Mouse (Mus musculus) MEL (cell line): ENCODE measurements around the gene Shisa8. TPM values are rescaled to one million over a fixed set of nuclear protein-coding genes. Genes with fewer than 3 reads are reported as not detected.

Source experiments
- DNase-seq: peaks from one replicate; pipeline ENCODE4 v3.0.0; 2011; ENCODE audit warnings: low read depth, low spot score
- H3K27ac ChIP-seq: 2 replicates; pipeline ENCODE4 v1.5.1; 2012; ENCODE audit warnings: low read depth, mild to moderate bottlenecking, control low read depth, low read length, moderate library complexity; ENCODE audit not compliant: control insufficient read depth
- H3K27me3 ChIP-seq, 2 experiments: fragments of 150-350 bp in 1 of 2; sonication (generic) in 1 of 2; 2 replicates each; pipeline ENCODE4 v1.6.1; 2012; ENCODE audit warnings: low read length in 2 of 2, mild to moderate bottlenecking in 2 of 2, improper control_type of control experiment in 1 of 2, moderate library complexity in 1 of 2; ENCODE audit not compliant: insufficient read depth in 2 of 2, control insufficient read depth in 1 of 2
- H3K36me3 ChIP-seq, 2 experiments: 2 replicates each; pipeline ENCODE4 v1.6.1; 2012 to 2014; ENCODE audit warnings: low read length in 2 of 2, improper control_type of control experiment in 1 of 2, inconsistent platforms in 1 of 2, mild to moderate bottlenecking in 1 of 2; ENCODE audit not compliant: insufficient read depth in 2 of 2, control insufficient read depth in 1 of 2
- H3K4me1 ChIP-seq, 2 experiments: fragments of 150-350 bp in 1 of 2; sonication (generic) in 1 of 2; 2 replicates each; pipeline ENCODE4 v1.6.1; 2012; ENCODE audit warnings: low read length in 2 of 2, improper control_type of control experiment in 1 of 2, mild to moderate bottlenecking in 1 of 2; ENCODE audit not compliant: insufficient read depth in 2 of 2, control insufficient read depth in 1 of 2
- H3K4me3 ChIP-seq, 2 experiments: fragments of 150-350 bp in 1 of 2; sonication (generic) in 1 of 2; 2 replicates each; pipeline ENCODE4 v1.5.1; 2012; ENCODE audit warnings: low read depth in 2 of 2, low read length in 2 of 2, mild to moderate bottlenecking in 2 of 2, moderate library complexity in 2 of 2, control low read depth in 1 of 2, improper control_type of control experiment in 1 of 2; ENCODE audit not compliant: control insufficient read depth in 1 of 2, insufficient read depth in 1 of 2
- H3K79me2 ChIP-seq: 2 replicates; pipeline ENCODE4 v1.6.1; 2012; ENCODE audit warnings: mild to moderate bottlenecking, low read length, moderate library complexity; ENCODE audit not compliant: control insufficient read depth, poor library complexity, insufficient read depth
- H3K9ac ChIP-seq: 2 replicates; pipeline ENCODE4 v1.6.1; 2012; ENCODE audit warnings: low read depth, mild to moderate bottlenecking, control low read depth, low read length, moderate library complexity; ENCODE audit not compliant: control insufficient read depth, poor library complexity, severe bottlenecking
- H3K9me3 ChIP-seq: fragments of 150-350 bp; sonication (generic); replicated peaks from 2 replicates; pipeline ENCODE4 v1.6.1; 2012; ENCODE audit warnings: mild to moderate bottlenecking, low read length, improper control_type of control experiment, moderate library complexity; ENCODE audit not compliant: insufficient read depth
- BHLHE40 ChIP-seq: IDR thresholded peaks from 2 replicates; pipeline ENCODE4 v1.6.1; 2012; ENCODE audit warnings: low read depth, mild to moderate bottlenecking, inconsistent platforms, low read length, improper control_type of control experiment, borderline replicate concordance
- ELF1 ChIP-seq: IDR thresholded peaks from 2 replicates; pipeline ENCODE4 v1.6.1; 2014; ENCODE audit warnings: low read depth, mild to moderate bottlenecking, inconsistent platforms, low read length, improper control_type of control experiment, moderate library complexity
- EP300 ChIP-seq, 2 experiments: IDR thresholded peaks; 2 replicates each; pipeline ENCODE4 v1.6.1; 2011; ENCODE audit warnings: improper control_type of control experiment in 2 of 2, low read length in 2 of 2, low read depth in 1 of 2, mild to moderate bottlenecking in 1 of 2
- JUND ChIP-seq: IDR thresholded peaks from 2 replicates; pipeline ENCODE4 v1.6.1; 2011; ENCODE audit warnings: low read depth, mild to moderate bottlenecking, improper control_type of control experiment, low read length
- KAT2A ChIP-seq: conservative IDR thresholded peaks from 2 replicates; pipeline ENCODE4 v1.6.1; 2012; ENCODE audit warnings: low read depth, low read length, improper control_type of control experiment, inconsistent platforms
- MAFK ChIP-seq: IDR thresholded peaks from 2 replicates; pipeline ENCODE4 v1.6.1; 2011; ENCODE audit warnings: low read depth, mild to moderate bottlenecking, low read length, improper control_type of control experiment, borderline replicate concordance
- MEF2A ChIP-seq: IDR thresholded peaks from 2 replicates; pipeline ENCODE4 v1.6.1; 2014; ENCODE audit warnings: low read depth, mild to moderate bottlenecking, inconsistent platforms, low read length, improper control_type of control experiment; ENCODE audit not compliant: poor library complexity, insufficient replicate concordance, severe bottlenecking; ENCODE audit errors: extremely low read depth
- MYB ChIP-seq: IDR thresholded peaks from 2 replicates; pipeline ENCODE4 v1.6.1; 2011; ENCODE audit warnings: mild to moderate bottlenecking, low read depth, low read length, improper control_type of control experiment
- NELFE ChIP-seq: IDR thresholded peaks from 2 replicates; pipeline ENCODE4 v1.6.1; 2011; ENCODE audit warnings: low read depth, low read length, improper control_type of control experiment
- POLR2AphosphoS2 ChIP-seq: IDR thresholded peaks from 2 replicates; pipeline ENCODE4 v1.6.1; 2011; ENCODE audit warnings: low read length, improper control_type of control experiment
- RAD21 ChIP-seq: IDR thresholded peaks from 2 replicates; pipeline ENCODE4 v1.6.1; 2011; ENCODE audit warnings: mild to moderate bottlenecking, low read depth, low read length, improper control_type of control experiment
- RCOR1 ChIP-seq: IDR thresholded peaks from 2 replicates; pipeline ENCODE4 v1.6.1; 2012; ENCODE audit warnings: low read depth, mild to moderate bottlenecking, inconsistent platforms, low read length, improper control_type of control experiment
- SIN3A ChIP-seq: IDR thresholded peaks from 2 replicates; pipeline ENCODE4 v1.6.1; 2012; ENCODE audit warnings: low read length, improper control_type of control experiment, inconsistent platforms
- SMC3 ChIP-seq: IDR thresholded peaks from 2 replicates; pipeline ENCODE4 v1.6.1; 2011; ENCODE audit warnings: low read depth, low read length, improper control_type of control experiment
- TAL1 ChIP-seq: IDR thresholded peaks from 2 replicates; pipeline ENCODE4 v1.6.1; 2012; ENCODE audit warnings: mild to moderate bottlenecking, inconsistent platforms, low read length, moderate library complexity, mixed read lengths
- TBP ChIP-seq: IDR thresholded peaks from 2 replicates; pipeline ENCODE4 v1.8.0; 2011; ENCODE audit warnings: low read depth, low read length, improper control_type of control experiment
- TCF12 ChIP-seq: IDR thresholded peaks from 2 replicates; pipeline ENCODE4 v1.6.1; 2014; ENCODE audit warnings: low read depth, mild to moderate bottlenecking, inconsistent platforms, low read length, improper control_type of control experiment, moderate library complexity
- UBTF ChIP-seq: IDR thresholded peaks from 2 replicates; pipeline ENCODE4 v1.6.1; 2012; ENCODE audit warnings: low read depth, mild to moderate bottlenecking, inconsistent platforms, low read length, improper control_type of control experiment, moderate library complexity, borderline replicate concordance; ENCODE audit not compliant: insufficient read depth
- USF1 ChIP-seq: IDR thresholded peaks from 2 replicates; pipeline ENCODE4 v1.6.1; 2014; ENCODE audit warnings: low read depth, mild to moderate bottlenecking, inconsistent platforms, low read length, improper control_type of control experiment, moderate library complexity
- ZC3H11A ChIP-seq: IDR thresholded peaks from 2 replicates; pipeline ENCODE4 v1.6.1; 2012; ENCODE audit warnings: low read depth, mild to moderate bottlenecking, inconsistent platforms, low read length, improper control_type of control experiment
- ZKSCAN1 ChIP-seq: IDR thresholded peaks from 2 replicates; pipeline ENCODE4 v1.6.1; 2012; ENCODE audit warnings: low read depth, mild to moderate bottlenecking, inconsistent platforms, low read length, improper control_type of control experiment, moderate library complexity
- ZMIZ1 ChIP-seq: IDR thresholded peaks from 2 replicates; pipeline ENCODE4 v1.6.1; 2012; ENCODE audit warnings: low read depth, mild to moderate bottlenecking, inconsistent platforms, low read length, improper control_type of control experiment, moderate library complexity
- ZNF384 ChIP-seq: IDR thresholded peaks from 2 replicates; pipeline ENCODE4 v1.6.1; 2012; ENCODE audit warnings: low read depth, mild to moderate bottlenecking, inconsistent platforms, low read length, improper control_type of control experiment
- polyA plus RNA-seq, 2 experiments: library from polyadenylated mRNA; stranded (reverse) in 1 of 2; unstranded in 1 of 2; fragments of >175 nt in 1 of 2; fragments of >200 nt in 1 of 2; gene quantifications; 2 replicates each; pipeline versions ENCODE4 v1.2.1 to v1.2.4; 2012; ENCODE audit warnings: low replicate concordance in 2 of 2, low read depth in 1 of 2; ENCODE audit not compliant: insufficient read length in 2 of 2, insufficient read depth in 1 of 2, missing spikeins in 1 of 2
- total RNA-seq: library from RNA; depleted of rRNA; stranded (reverse); fragments of 300-350 nt; gene quantifications from 2 replicates; pipeline ENCODE4 v1.2.3, GENCODE M21; 2012

Shisa8 gene
- total and polyA plus RNA-seq, 3 experiments, result 0.10 TPM; not detected in 2

GRCm38 (mm10) chr15:82197246-82197750, 15.3 kb downstream of the Shisa8 start:
- TF ChIP-seq RCOR1 (no peak), TAL1 (no peak), EP300 (IDR thresholded peaks at IDR 0.05; ENCODE audit: low read depth in 1 of 2, low read length in 2 of 2) (no peak), TCF12 (no peak), ZC3H11A (no peak), SMC3 (no peak), MAFK (no peak), POLR2AphosphoS2 (no peak), MEF2A (no peak), ZNF384 (no peak), UBTF (no peak), KAT2A (no peak), ZMIZ1 (no peak), TBP (no peak), RAD21 (no peak), SIN3A (no peak), ELF1 (no peak), MYB (no peak), USF1 (no peak)

GRCm38 (mm10) chr15:82196300-82196699, 16.3 kb downstream of the Shisa8 start:
- H3K4me3 ChIP-seq, result no peak overlapping the region
- H3K9ac ChIP-seq, result no peak overlapping the region
- no peak overlapping the region for H3K27ac ChIP-seq
- no peak for DNase-seq
- TF ChIP-seq ZKSCAN1 (no peak), BHLHE40 (no peak), ELF1 (no peak), JUND (no peak), TBP (no peak), USF1 (no peak), NELFE (no peak), RAD21 (no peak), MYB (no peak), KAT2A (no peak), ZMIZ1 (no peak)
- no peaks in the 10 kb centered on the region for H3K9me3 ChIP-seq
- no peaks in the 10 kb centered on the region for H3K27me3 ChIP-seq
- H3K79me2 ChIP-seq, result no peaks in the 10 kb centered on the region
- peaks cover 0 to 2% of the 10 kb centered on the region in 2 experiments; a peak in 2 of 4 replicates for H3K36me3 ChIP-seq
- H3K4me1 ChIP-seq, result no peaks in the 10 kb centered on the region

More at GRCm38 (mm10) chr15:82197246-82197750, 15.3 kb downstream of the Shisa8 start:
- no peaks in the 10 kb centered on the region for H3K4me1 ChIP-seq
- H3K9me3 ChIP-seq, result no peaks in the 10 kb centered on the region
- no peaks in the 10 kb centered on the region for H3K27me3 ChIP-seq
- H3K9ac ChIP-seq, result no peak overlapping the region
- H3K36me3 ChIP-seq, result peaks cover 0 to 2% of the 10 kb centered on the region in 2 experiments; a peak in 2 of 4 replicates
- H3K4me3 ChIP-seq, result no peak overlapping the region
- no peaks in the 10 kb centered on the region for H3K79me2 ChIP-seq
- H3K27ac ChIP-seq, result no peak overlapping the region
- no peak for DNase-seq
